Mouse (Mus musculus) kidney, adult 18-20 months (tissue): ENCODE results near the gene Zfp324.
A peak's percentile ranks its signal among the peaks of the same experiment; 100 is the strongest.
"Not testable (repeated sequence)": the region's sequence is repeated elsewhere in the genome, so short reads cannot be mapped to it uniquely, and the experiment has no call there.

ENCODE experiments used
- DNase-seq: peaks from one replicate; pipeline ENCODE4 v3.0.0; 2021

Zfp324 gene

DNA sequence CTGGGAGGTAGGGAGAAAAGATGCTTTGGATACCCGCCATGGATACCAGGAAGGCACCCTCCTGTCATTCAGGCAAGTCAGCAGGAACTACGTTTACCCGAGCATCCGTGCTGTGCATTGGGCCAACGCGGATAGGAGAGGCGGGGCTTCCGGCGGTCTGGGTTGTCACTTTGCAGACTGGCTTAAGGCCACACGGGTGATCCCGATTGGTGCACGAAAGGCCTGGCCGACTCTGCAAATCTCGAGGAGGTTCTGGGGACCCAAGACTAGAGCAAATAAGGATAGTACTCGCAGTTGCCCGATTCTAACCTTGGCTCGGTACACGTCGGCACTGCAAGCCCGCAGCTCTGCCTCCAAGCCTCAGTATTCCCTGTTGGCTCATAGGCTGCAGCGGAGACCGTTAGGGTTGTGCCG lies at the start of gene Zfp324:
Gene Zfp324 (plus strand): TSS at position 161 of the 414 bp plus-strand sequence.
- DNase-seq, result peak; percentile 91

GRCm38 (mm10) chr7:12920495-12920894 lies 45.1 kb upstream of the Zfp324 start:
- not testable (repeated sequence) for DNase-seq

- no peak for DNase-seq
Observed at GRCm38 (mm10) chr7:12921318-12921704, 44.3 kb upstream of the Zfp324 start.

- DNase-seq, result peak; percentile 98
Observed at GRCm38 (mm10) chr7:12921705-12922465, 43.8 kb upstream of the Zfp324 start, which contains the start of gene Rps5. TSS of gene Rps5 (plus strand) at chr7:12922290.

- DNase-seq, result no peak
Observed at GRCm38 (mm10) chr7:12922729-12923128, 42.9 kb upstream of the Zfp324 start.

- no peak for DNase-seq
Observed at GRCm38 (mm10) chr7:12926316-12926715, 39.3 kb upstream of the Zfp324 start.

DNA sequence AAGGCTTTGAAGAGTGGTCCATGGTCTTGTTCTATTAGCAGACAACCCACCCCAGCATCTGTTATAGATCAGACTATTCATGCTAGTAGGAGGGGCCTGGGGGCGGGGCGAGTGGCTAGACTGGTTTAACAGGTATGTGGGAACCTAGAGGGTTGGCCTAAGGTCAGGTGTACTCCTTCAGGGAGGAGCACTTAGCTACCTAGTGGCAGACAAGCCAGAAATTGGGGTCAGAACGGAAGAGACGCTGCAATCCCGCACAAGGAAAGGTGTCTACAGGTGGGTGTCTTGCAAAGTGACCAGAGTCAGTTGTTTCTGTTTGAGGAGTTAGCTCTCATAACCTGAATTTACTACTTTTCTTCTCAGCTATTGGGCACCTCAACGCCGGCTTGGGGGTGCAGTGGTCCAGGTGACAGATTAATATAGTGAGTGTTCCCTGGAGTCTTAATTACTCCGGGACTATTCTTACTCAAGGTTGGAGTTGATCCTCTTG lies 38.4 kb upstream of the Zfp324 start, which contains the start of gene Rnf225:
Gene Rnf225 (plus strand): TSS at position 226 of the 490 bp plus-strand sequence.
- peak; percentile 52 for DNase-seq

- DNase-seq, result peak; percentile 9
Observed at GRCm38 (mm10) chr7:12927693-12928589, 37.7 kb upstream of the Zfp324 start.

GRCm38 (mm10) chr7:12933615-12934140 lies 32.0 kb upstream of the Zfp324 start:
- no peak for DNase-seq

DNA sequence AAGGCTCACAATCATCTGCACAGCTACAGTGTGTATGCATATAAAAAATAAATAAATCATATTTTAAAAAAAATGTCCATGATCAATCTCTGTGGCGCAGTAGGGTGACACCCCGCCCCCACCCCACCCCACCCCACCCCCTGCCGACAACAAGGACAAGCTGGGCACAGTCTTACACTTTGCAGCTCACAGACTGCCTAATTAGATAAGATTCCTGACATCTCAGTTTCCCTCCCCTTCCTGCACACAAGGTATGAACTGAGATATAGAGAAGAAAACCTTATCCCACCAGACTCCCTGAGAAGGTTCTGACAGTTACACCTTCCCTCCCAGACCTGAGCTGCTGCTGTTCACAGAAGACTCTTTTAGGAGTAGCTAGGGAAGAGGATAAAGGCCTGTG lies 30.8 kb upstream of the Zfp324 start:
- DNase-seq, result no peak

DNA sequence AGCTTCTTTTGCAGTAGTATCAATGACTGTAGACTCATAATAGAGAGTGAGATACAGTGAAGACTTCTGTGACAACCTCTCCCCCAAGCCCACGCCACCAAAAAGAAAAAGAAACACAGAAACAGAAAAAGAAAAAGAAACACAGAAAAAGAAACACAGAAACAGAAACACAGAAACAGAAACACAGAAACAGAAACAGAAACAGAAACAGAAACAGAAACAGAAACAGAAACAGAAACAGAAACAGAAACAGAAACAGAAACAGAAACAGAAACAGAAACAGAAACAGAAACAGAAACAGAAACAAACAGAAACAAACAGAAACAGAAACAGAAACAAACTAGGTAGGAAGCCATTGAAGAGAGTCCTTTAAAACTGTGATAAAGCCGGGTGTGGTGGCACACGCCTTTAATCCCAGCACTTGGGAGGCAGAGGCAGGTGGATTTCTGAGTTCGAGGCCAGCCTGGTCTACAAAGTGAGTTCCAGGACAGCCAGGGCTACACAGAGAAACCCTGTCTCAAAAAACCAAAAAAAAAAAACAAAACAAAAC lies 28.3 kb upstream of the Zfp324 start:
- not testable (repeated sequence) for DNase-seq

DNA sequence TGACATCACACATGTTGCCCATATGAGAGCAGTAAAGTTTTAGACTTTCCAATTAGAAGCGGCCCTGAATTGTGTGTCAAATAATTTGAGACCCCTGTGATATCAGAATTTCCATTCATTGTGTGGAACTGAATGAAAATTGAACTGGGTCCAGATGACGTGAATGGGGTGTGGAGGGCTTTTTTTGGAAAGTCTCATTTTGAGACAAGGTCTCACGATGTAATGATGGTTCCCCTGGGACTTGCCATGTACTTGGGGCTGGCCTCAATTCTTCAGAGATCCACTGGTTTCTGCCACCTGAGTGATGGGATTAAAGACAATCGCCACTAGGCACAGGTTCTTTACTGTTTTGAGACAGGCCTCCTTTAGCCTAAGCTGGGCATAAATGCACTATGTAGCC lies 25.0 kb upstream of the Zfp324 start:
- no peak for DNase-seq

GRCm38 (mm10) chr7:12943488-12943887 lies 22.1 kb upstream of the Zfp324 start:
- DNase-seq, result no peak

DNA sequence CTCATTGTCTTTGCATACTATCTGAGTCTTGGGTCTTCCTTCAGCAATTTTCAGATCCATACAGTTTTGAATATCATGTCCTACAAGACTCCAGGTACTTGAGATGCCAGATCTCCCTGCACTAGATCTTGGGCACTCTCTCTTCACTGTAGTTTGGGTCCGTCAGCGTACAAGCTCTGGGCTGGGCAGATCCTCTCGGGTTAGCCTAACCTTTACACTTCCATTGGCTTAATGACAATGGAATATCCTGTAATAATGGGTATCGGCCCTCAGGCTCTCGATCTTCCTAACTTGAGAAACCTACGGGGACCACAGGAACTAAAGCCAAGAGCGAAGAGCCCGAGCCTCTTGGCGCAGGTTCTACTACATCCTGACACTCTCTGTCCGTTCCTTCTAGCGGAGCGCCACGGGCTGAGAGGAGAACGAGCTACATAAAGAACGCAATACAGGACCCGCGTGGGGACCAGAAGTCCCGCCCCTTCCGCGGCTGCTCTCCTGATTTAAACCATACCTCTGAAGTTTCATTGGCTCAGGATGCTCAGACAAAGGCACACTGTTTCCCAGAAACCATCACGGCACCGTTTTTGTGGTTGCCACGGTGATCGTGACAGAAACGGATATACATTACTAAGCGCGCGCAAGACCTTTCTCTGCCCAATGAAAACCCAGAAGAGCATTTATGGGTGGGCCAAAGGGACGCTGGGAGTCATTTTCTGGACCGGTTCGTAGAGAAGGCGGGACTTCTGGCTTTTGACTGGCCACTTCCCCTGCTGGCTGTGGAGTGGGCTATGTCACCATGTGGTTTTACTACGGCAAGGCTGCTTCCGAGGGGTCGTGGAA lies 16.4 kb upstream of the Zfp324 start:
- DNase-seq, result peak; percentile 92

- DNase-seq, result no peak
Observed at GRCm38 (mm10) chr7:12949872-12950229, 15.8 kb upstream of the Zfp324 start.

DNA sequence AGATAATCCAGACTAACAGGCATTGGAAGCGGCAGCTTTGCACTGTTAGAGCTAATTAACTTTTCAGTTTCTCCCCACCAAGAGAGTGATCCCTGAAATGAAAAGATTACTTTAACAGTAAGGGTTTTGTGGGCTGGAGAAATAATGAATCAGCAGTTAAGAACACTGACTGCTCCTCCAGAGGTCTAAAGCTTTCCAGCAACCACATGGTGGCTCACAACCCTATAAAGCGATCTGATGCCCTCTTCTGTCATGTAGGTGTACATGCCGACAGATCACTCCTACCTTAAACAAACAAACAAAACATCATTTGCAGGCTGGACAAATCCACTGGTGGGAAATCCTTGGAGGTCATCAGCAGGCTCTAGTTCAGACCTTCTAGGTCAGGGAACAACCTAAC lies 10.7 kb upstream of the Zfp324 start:
- DNase-seq, result no peak

DNA sequence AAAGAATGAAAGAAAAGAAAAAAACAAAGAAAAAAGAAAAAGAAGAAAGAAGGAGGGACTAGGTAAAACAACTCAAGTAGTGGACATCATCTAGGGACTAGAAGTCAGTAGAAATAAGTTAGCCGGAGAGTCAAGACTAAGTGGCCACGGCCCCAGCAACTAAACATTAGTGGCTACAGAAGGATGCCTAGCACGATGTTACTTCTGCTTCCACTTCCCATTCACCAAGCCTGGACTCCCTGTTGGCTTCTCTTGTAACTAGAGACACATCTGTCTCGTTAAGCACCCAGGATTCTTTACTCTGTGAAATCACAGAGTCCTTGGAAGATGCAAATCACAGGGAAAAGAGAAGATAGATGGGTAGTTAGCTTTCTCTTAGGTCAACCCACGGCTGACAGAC lies 8.1 kb upstream of the Zfp324 start:
- no peak for DNase-seq

- DNase-seq, result no peak
Observed at GRCm38 (mm10) chr7:12958948-12959347, 6.7 kb upstream of the Zfp324 start.

DNA sequence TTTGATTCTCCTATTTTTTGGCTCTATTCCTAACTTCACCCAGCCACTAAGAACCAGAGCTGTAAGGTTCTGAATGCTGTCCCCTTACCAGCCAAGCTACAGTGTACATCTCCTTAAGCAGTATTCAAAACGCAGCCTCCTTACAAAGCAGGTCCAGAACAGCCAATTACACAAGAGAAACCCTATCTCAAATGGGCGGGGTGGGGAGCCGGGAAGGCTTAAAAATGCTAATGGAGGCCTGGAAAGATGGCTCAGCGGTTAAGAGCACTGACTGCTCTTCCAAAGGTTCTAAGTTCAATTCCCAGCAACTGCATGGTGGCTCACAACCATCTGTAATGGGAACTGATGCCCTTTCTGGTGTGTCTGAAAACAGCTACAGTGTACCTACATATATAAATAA lies 5.9 kb upstream of the Zfp324 start:
- DNase-seq, result no peak

- DNase-seq, result peak; percentile 48
Observed at GRCm38 (mm10) chr7:12961511-12962141, 4.0 kb upstream of the Zfp324 start.

GRCm38 (mm10) chr7:12966104-12966845 lies 637 bp downstream of the Zfp324 start:
- peak; percentile 81 for DNase-seq
